Mouse (Mus musculus): ENCODE results near the gene Gm45808. TPM values are rescaled to one million over a fixed set of nuclear protein-coding genes. Genes with fewer than 3 reads are reported as not detected.

The Gm45808 gene
- polyA plus RNA-seq, 1 experiment from 2014 or later: not detected

GRCm38 (mm10) chr7:45436444-45436843, 50.2 kb downstream of the Gm45808 start:
- Histone ChIP-seq H3K9me3 (replicated peaks) (no peaks in the 10 kb centered on the region), H3K9ac (no peak overlapping the region), H3K4me2 (no peak overlapping the region), H3K4me3 (no peak overlapping the region), H3K4me1 (peaks cover 50% of the 10 kb centered on the region), H3K36me3 (peaks cover 26% of the 10 kb centered on the region), H3K27me3 (replicated peaks) (no peaks in the 10 kb centered on the region), H3K27ac (no peak overlapping the region)
- WGBS (ENCODE audit: insufficient replicate concordance): 81% methylated on average over 5 of the region's 5 CpGs
- ATAC-seq: no peak

GRCm38 (mm10) chr7:45435038-45435437, 51.6 kb downstream of the Gm45808 start:
- H3K36me3 ChIP-seq: peaks cover 29% of the 10 kb centered on the region
- no peak for ATAC-seq
- H3K4me2 ChIP-seq: peak overlapping the region; percentile 91
- peak overlapping the region; percentile 64 for H3K27ac ChIP-seq
- 8% methylated on average over 16 of the region's 16 CpGs for WGBS (ENCODE audit: insufficient replicate concordance)
- H3K9ac ChIP-seq: peak overlapping the region; percentile 75
- no peaks in the 10 kb centered on the region for H3K27me3 ChIP-seq (replicated peaks)
- H3K4me1 ChIP-seq: peaks cover 50% of the 10 kb centered on the region
- H3K9me3 ChIP-seq (replicated peaks): no peaks in the 10 kb centered on the region
- peak overlapping the region; percentile 72 for H3K4me3 ChIP-seq

- H3K4me1 ChIP-seq: peaks cover 50% of the 10 kb centered on the region
- H3K4me2 ChIP-seq: peak within 1 kb of the TSS; percentile 91
- under 1% methylated on average over 45 of the region's 45 CpGs for WGBS (ENCODE audit: insufficient replicate concordance)
These were observed 52.2 kb downstream of the Gm45808 start, which contains the start of gene Gys1 for GRCm38 (mm10) chr7:45434203-45435015. Gene Gys1, plus strand, starts transcription at chr7:45434844.

GRCm38 (mm10) chr7:45433835-45434202, 52.8 kb downstream of the Gm45808 start:
- 0% methylated on average over 7 of the region's 7 CpGs for WGBS (ENCODE audit: insufficient replicate concordance)
- Histone ChIP-seq H3K36me3 (peaks cover 37% of the 10 kb centered on the region), H3K27me3 (replicated peaks) (no peaks in the 10 kb centered on the region), H3K4me2 (peak overlapping the region; percentile 91), H3K27ac (peak overlapping the region; percentile 88), H3K4me3 (peak overlapping the region; percentile 72), H3K9ac (peak overlapping the region; percentile 87), H3K9me3 (replicated peaks) (no peaks in the 10 kb centered on the region), H3K4me1 (peaks cover 50% of the 10 kb centered on the region)
- no peak for ATAC-seq

More at GRCm38 (mm10) chr7:45434203-45435015, 52.2 kb downstream of the Gm45808 start, which contains the start of gene Gys1:
- ATAC-seq: peak; percentile 94
- Histone ChIP-seq H3K9me3 (replicated peaks) (no peaks in the 10 kb centered on the region), H3K9ac (peak within 1 kb of the TSS; percentile 87), H3K36me3 (peaks cover 31% of the 10 kb centered on the region), H3K27ac (peak within 1 kb of the TSS; percentile 88), H3K27me3 (replicated peaks) (no peaks in the 10 kb centered on the region), H3K4me3 (peak within 1 kb of the TSS; percentile 72)

- H3K4me1 ChIP-seq: no peaks in the 10 kb centered on the region; the same call in 1 of the 2 replicates
- ATAC-seq: no peak
- no peak overlapping the region for H3K9ac ChIP-seq
- no peak overlapping the region for H3K27ac ChIP-seq
- H3K36me3 ChIP-seq: peaks cover 100% of the 10 kb centered on the region
- no peaks in the 10 kb centered on the region for H3K9me3 ChIP-seq (replicated peaks)
- peaks cover 6% of the 10 kb centered on the region for H3K27me3 ChIP-seq (replicated peaks)
- no peak overlapping the region for H3K4me2 ChIP-seq
- 86% methylated on average over 8 of the region's 8 CpGs for WGBS (ENCODE audit: insufficient replicate concordance)
- H3K4me3 ChIP-seq: no peak overlapping the region
These were observed 60.1 kb downstream of the Gm45808 start for GRCm38 (mm10) chr7:45426556-45426955.

- no peak overlapping the region for H3K4me3 ChIP-seq
- WGBS (ENCODE audit: insufficient replicate concordance): 83% methylated on average over 14 of the region's 14 CpGs
- no peak overlapping the region for H3K9ac ChIP-seq
- H3K4me1 ChIP-seq: 0 out of 2 replicates have a peak, but pooled peaks cover 3% of the 10 kb centered on the region
- peaks cover 60% of the 10 kb centered on the region for H3K27me3 ChIP-seq (replicated peaks)
- H3K4me2 ChIP-seq: no peak overlapping the region
- H3K36me3 ChIP-seq: peaks cover 56% of the 10 kb centered on the region
- H3K27ac ChIP-seq: no peak overlapping the region
- no peaks in the 10 kb centered on the region for H3K9me3 ChIP-seq (replicated peaks)
- no peak for ATAC-seq
These were observed 65.4 kb downstream of the Gm45808 start for GRCm38 (mm10) chr7:45421194-45421593.

- Histone ChIP-seq H3K4me3 (no peak within 1 kb of the TSS), H3K36me3 (peaks cover 50% of the 10 kb centered on the region), H3K27me3 (replicated peaks) (peaks cover 66% of the 10 kb centered on the region), H3K27ac (no peak within 1 kb of the TSS), H3K4me1 (peaks cover 6% of the 10 kb centered on the region), H3K9ac (no peak within 1 kb of the TSS), H3K4me2 (no peak within 1 kb of the TSS), H3K9me3 (replicated peaks) (no peaks in the 10 kb centered on the region)
- ATAC-seq: no peak
- 60% methylated on average over 6 of the region's 6 CpGs for whole genome bisulfite sequencing (ENCODE audit: insufficient replicate concordance)
These were observed 66.0 kb downstream of the Gm45808 start, which contains the start of gene Lhb for GRCm38 (mm10) chr7:45420615-45420919. Gene Lhb, plus strand, starts transcription at chr7:45420820.

GRCm38 (mm10) chr7:45419859-45420614, 66.6 kb downstream of the Gm45808 start:
- Histone ChIP-seq H3K27me3 (replicated peaks) (peaks cover 72% of the 10 kb centered on the region), H3K9ac (no peak overlapping the region), H3K4me3 (no peak overlapping the region), H3K9me3 (replicated peaks) (no peaks in the 10 kb centered on the region), H3K4me1 (peaks cover 11% of the 10 kb centered on the region), H3K27ac (no peak overlapping the region), H3K36me3 (peaks cover 44% of the 10 kb centered on the region), H3K4me2 (no peak overlapping the region)
- no peak for ATAC-seq
- WGBS (ENCODE audit: insufficient replicate concordance): 33% methylated on average over 27 of the region's 27 CpGs

DNA sequence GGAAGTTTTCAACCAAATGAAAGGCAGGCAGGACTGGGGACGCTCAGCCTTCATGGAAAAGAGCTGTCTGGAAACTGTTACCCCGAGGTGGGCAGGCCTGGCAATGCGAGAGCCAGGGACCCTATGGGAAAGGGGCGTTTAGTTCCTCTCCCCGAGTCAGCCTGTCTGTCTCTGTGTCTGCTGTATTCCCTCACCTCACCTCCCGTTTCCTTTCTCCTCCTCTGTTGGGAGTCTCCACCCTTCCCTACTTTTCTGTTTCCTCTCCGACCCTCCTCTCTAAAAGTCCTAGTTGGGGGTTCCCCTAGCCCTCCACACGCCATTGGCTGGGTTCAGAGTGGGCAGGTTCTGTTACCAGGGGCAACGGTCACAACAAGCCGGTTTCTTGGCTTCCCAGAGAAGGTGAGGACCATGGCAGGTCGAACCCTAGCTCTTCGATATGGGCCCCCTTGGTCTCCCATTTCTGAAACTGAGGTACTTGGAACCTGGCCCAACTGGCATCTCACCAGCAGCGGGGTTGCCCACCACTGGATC, 68.6 kb downstream of the Gm45808 start:
- H3K4me2 ChIP-seq: no peak overlapping the region
- ATAC-seq: no peak

More for the DNA sequence above, 68.6 kb downstream of the Gm45808 start:
- WGBS (ENCODE audit: insufficient replicate concordance): 10% methylated on average over 13 of the region's 13 CpGs
- H3K4me3 ChIP-seq: no peak overlapping the region
- H3K9me3 ChIP-seq (replicated peaks): no peaks in the 10 kb centered on the region
- no peak overlapping the region for H3K9ac ChIP-seq
- H3K27ac ChIP-seq: no peak overlapping the region
- H3K36me3 ChIP-seq: peaks cover 24% of the 10 kb centered on the region
- H3K4me1 ChIP-seq: peaks cover 30% of the 10 kb centered on the region
- H3K27me3 ChIP-seq (replicated peaks): peaks cover 92% of the 10 kb centered on the region

Small RNA genes within 50 kb of the gene (microRNA-seq; reads per million reads assigned to microRNA genes)
- 1.1 reads per million for gene Gm22133

Other genes with a start within 250 kb of the Gm45808 start
- 14.0 and 14.6 TPM in 2 replicates for gene Cd37, start 247.7 kb downstream of the Gm45808 start, polyA plus RNA-seq (2016; fragmentation: Nextera tagmentation; extraction: Ambion mirVana)
- not detected in 2 replicates for gene Slc6a16, start 245.7 kb downstream of the Gm45808 start, polyA plus RNA-seq (2016; fragmentation: Nextera tagmentation; extraction: Ambion mirVana)
- gene Slc6a21, start 209.3 kb downstream of the Gm45808 start, polyA plus RNA-seq (2016; fragmentation: Nextera tagmentation; extraction: Ambion mirVana): not detected in 2 replicates
- 1.2 and 2.2 TPM in 2 replicates for gene Trpm4, start 153.0 kb downstream of the Gm45808 start, polyA plus RNA-seq (2016; fragmentation: Nextera tagmentation; extraction: Ambion mirVana)
- 0.08 and 0.23 TPM in 2 replicates for gene Hrc, start 151.5 kb downstream of the Gm45808 start, polyA plus RNA-seq (2016; fragmentation: Nextera tagmentation; extraction: Ambion mirVana)
- 0.37 and 0.45 TPM in 2 replicates for gene Ppfia3, start 119.8 kb downstream of the Gm45808 start, polyA plus RNA-seq (2016; fragmentation: Nextera tagmentation; extraction: Ambion mirVana)
- gene Lin7b, start 116.2 kb downstream of the Gm45808 start, polyA plus RNA-seq (2016; fragmentation: Nextera tagmentation; extraction: Ambion mirVana): 0.38 TPM in 1 of 2 replicates, not detected in the other
- gene Snrnp70, start 91.1 kb downstream of the Gm45808 start, polyA plus RNA-seq (2016; fragmentation: Nextera tagmentation; extraction: Ambion mirVana): 170 and 179 TPM in 2 replicates
- 0.05 and 0.10 TPM in 2 replicates for gene Kcna7, start 81.2 kb downstream of the Gm45808 start, polyA plus RNA-seq (2016; fragmentation: Nextera tagmentation; extraction: Ambion mirVana)
- gene Ntf5, start 73.1 kb downstream of the Gm45808 start, polyA plus RNA-seq (2016; fragmentation: Nextera tagmentation; extraction: Ambion mirVana): 0.81 and 0.87 TPM in 2 replicates
- not detected in 2 replicates for gene Lhb, start 66.0 kb downstream of the Gm45808 start, polyA plus RNA-seq (2016; fragmentation: Nextera tagmentation; extraction: Ambion mirVana)
- 8.6 and 10.2 TPM in 2 replicates for gene Gys1, start 52.0 kb downstream of the Gm45808 start, polyA plus RNA-seq (2016; fragmentation: Nextera tagmentation; extraction: Ambion mirVana)
- 135 and 141 TPM in 2 replicates for gene Ruvbl2, start 48.7 kb downstream of the Gm45808 start, polyA plus RNA-seq (2016; fragmentation: Nextera tagmentation; extraction: Ambion mirVana)
- gene Ftl1, start 26.9 kb downstream of the Gm45808 start, polyA plus RNA-seq (2016; fragmentation: Nextera tagmentation; extraction: Ambion mirVana): 7,751 and 8,218 TPM in 2 replicates
- 147 and 155 TPM in 2 replicates for gene Bax, start 19.9 kb downstream of the Gm45808 start, polyA plus RNA-seq (2016; fragmentation: Nextera tagmentation; extraction: Ambion mirVana)
- gene Tulp2, start 4.9 kb downstream of the Gm45808 start, polyA plus RNA-seq (2016; fragmentation: Nextera tagmentation; extraction: Ambion mirVana): 1.9 and 2.0 TPM in 2 replicates
- gene Dhdh, start 2.0 kb upstream of the Gm45808 start, polyA plus RNA-seq (2016; fragmentation: Nextera tagmentation; extraction: Ambion mirVana): 2.8 and 3.1 TPM in 2 replicates
- gene Nucb1, start 23.6 kb upstream of the Gm45808 start, polyA plus RNA-seq (2016; fragmentation: Nextera tagmentation; extraction: Ambion mirVana): 140 and 146 TPM in 2 replicates
- gene Ppp1r15a, start 39.5 kb upstream of the Gm45808 start, polyA plus RNA-seq (2016; fragmentation: Nextera tagmentation; extraction: Ambion mirVana): 157 and 165 TPM in 2 replicates
- gene Plekha4, start 39.5 kb upstream of the Gm45808 start, polyA plus RNA-seq (2016; fragmentation: Nextera tagmentation; extraction: Ambion mirVana): 0.80 and 0.87 TPM in 2 replicates
- gene Hsd17b14, start 68.1 kb upstream of the Gm45808 start, polyA plus RNA-seq (2016; fragmentation: Nextera tagmentation; extraction: Ambion mirVana): 1.5 and 1.8 TPM in 2 replicates
- 50.4 and 54.7 TPM in 2 replicates for gene Bcat2, start 83.3 kb upstream of the Gm45808 start, polyA plus RNA-seq (2016; fragmentation: Nextera tagmentation; extraction: Ambion mirVana)
- not detected in 2 replicates for gene Fgf21, start 128.7 kb upstream of the Gm45808 start, polyA plus RNA-seq (2016; fragmentation: Nextera tagmentation; extraction: Ambion mirVana)
- gene Fut1, start 130.5 kb upstream of the Gm45808 start, polyA plus RNA-seq (2016; fragmentation: Nextera tagmentation; extraction: Ambion mirVana): 0.15 TPM in 1 of 2 replicates, not detected in the other
- gene Izumo1, start 135.0 kb upstream of the Gm45808 start, polyA plus RNA-seq (2016; fragmentation: Nextera tagmentation; extraction: Ambion mirVana): 0.20 and 0.23 TPM in 2 replicates
- 10.5 and 11.8 TPM in 2 replicates for gene Rasip1, start 140.7 kb upstream of the Gm45808 start, polyA plus RNA-seq (2016; fragmentation: Nextera tagmentation; extraction: Ambion mirVana)
- 0.69 and 0.81 TPM in 2 replicates for gene Mamstr, start 153.2 kb upstream of the Gm45808 start, polyA plus RNA-seq (2016; fragmentation: Nextera tagmentation; extraction: Ambion mirVana)
- gene Fut2, start 179.6 kb upstream of the Gm45808 start, polyA plus RNA-seq (2016; fragmentation: Nextera tagmentation; extraction: Ambion mirVana): 0.05 TPM in 1 of 2 replicates, not detected in the other
- not detected in 2 replicates for gene Ntn5, start 197.2 kb upstream of the Gm45808 start, polyA plus RNA-seq (2016; fragmentation: Nextera tagmentation; extraction: Ambion mirVana)
- gene Sec1, start 207.6 kb upstream of the Gm45808 start, polyA plus RNA-seq (2016; fragmentation: Nextera tagmentation; extraction: Ambion mirVana): 0.11 and 0.18 TPM in 2 replicates
- 0.93 and 1.0 TPM in 2 replicates for gene Car11, start 213.0 kb upstream of the Gm45808 start, polyA plus RNA-seq (2016; fragmentation: Nextera tagmentation; extraction: Ambion mirVana)
- gene Dbp, start 218.3 kb upstream of the Gm45808 start, polyA plus RNA-seq (2016; fragmentation: Nextera tagmentation; extraction: Ambion mirVana): 1.1 and 1.8 TPM in 2 replicates
- gene Rpl18, start 228.6 kb upstream of the Gm45808 start, polyA plus RNA-seq (2016; fragmentation: Nextera tagmentation; extraction: Ambion mirVana): 892 and 939 TPM in 2 replicates
- 14.8 and 16.1 TPM in 2 replicates for gene Sphk2, start 231.2 kb upstream of the Gm45808 start, polyA plus RNA-seq (2016; fragmentation: Nextera tagmentation; extraction: Ambion mirVana)
- 0.67 and 0.81 TPM in 2 replicates for gene Fam83e, start 234.4 kb upstream of the Gm45808 start, polyA plus RNA-seq (2016; fragmentation: Nextera tagmentation; extraction: Ambion mirVana)
- not detected in 2 replicates for gene Spaca4, start 239.0 kb upstream of the Gm45808 start, polyA plus RNA-seq (2016; fragmentation: Nextera tagmentation; extraction: Ambion mirVana)

Measured in liver, embryonic 12.5 days (tissue).